21 mouse cellular contexts compared by ENCODE assay signal in the genomic region with DNA sequence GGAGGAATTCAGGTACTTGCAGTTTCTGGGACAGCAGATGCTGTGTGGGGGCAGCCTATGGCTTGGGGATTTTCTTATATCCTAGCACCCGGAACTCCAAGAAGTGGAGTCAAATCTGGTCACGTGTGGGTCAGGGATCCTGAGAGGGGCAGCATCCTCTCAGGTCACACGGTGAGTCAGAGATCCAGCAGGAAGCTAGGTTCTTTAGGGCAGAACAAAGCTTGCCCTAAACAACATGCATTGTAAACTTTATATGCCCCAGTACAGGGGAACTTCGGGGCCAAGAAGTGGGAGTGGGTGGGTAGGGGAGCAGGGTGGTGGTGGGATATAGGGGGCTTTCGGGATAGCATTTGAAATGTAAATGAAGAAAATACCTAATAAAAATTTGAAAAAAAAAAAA. TPM values are rescaled to one million over a fixed set of nuclear protein-coding genes. Genes with fewer than 3 reads are reported as not detected.
DNase-seq lines count a peak whose midpoint lies in the region; ATAC-seq and TF ChIP-seq lines count a peak whose summit lies in the region.
"Had no signal": no experiment of that assay in that cellular context is flagged by ENCODE, and none has a peak within 500 bp of the region (broad histone marks: within the 10 kb centered on the region; RNA-seq: fewer than 3 reads in every experiment).

No protein-coding gene starts in this region.

- no peak overlapping the region for H3K4me2 ChIP-seq in heart, embryonic 15.5 days
- 0 out of 2 replicates have a peak overlapping the region, but pooled peaks have one; percentile 71 for H3K4me2 ChIP-seq in lung, postnatal 0 days (replicated peaks; ENCODE audit: low read depth, low read length)
- H3K4me2 ChIP-seq in myocyte (ENCODE audit: low read depth): peak overlapping the region; percentile 68

- peak overlapping the region; percentile 71 for H3K4me3 ChIP-seq in gastrocnemius, adult 2 months
- H3K4me3 ChIP-seq in heart, embryonic 15.5 days: no peak overlapping the region
- no peak overlapping the region for H3K4me3 ChIP-seq in lung, postnatal 0 days (ENCODE audit: low read depth, low read length)
- H3K4me3 ChIP-seq in myocyte: no peak overlapping the region

- H3K9me3 ChIP-seq in heart, embryonic 15.5 days (replicated peaks): no peaks in the 10 kb centered on the region
- H3K9me3 ChIP-seq in lung, postnatal 0 days (ENCODE audit: low read length): no peaks in the 10 kb centered on the region
- H3K9me3 ChIP-seq: intestine, embryonic 15.5 days had no signal

- peak; percentile 14 for DNase-seq in gastrocnemius, adult 2 months
- DNase-seq in gastrocnemius, postnatal 10 days: no peak
- no peak for DNase-seq in heart, postnatal 4 days
- no peak for DNase-seq in lung, postnatal 0 days (ENCODE audit: low spot score)
- DNase-seq in lung, adult 18-20 months: no peak
- DNase-seq in c-Kit-positive CD71-positive TER-119-positive erythroid progenitor cells, embryonic 14.5 days (ENCODE audit: low spot score): no peak
- DNase-seq: adrenal gland, adult 8-10 months; cerebellum, adult 11 months; cerebellum, postnatal 14 days; right cerebral cortex, adult 18-20 months had no signal

- intact Hi-C loops in gastrocnemius, adult 2 months (cut with DNase I): no loop called here

- no peaks in the 10 kb centered on the region for H3K79me2 ChIP-seq in myocyte (ENCODE audit: control insufficient read depth, insufficient read depth)

- peak overlapping the region; percentile 97 for H3K27ac ChIP-seq in gastrocnemius, adult 2 months
- H3K27ac ChIP-seq in heart, embryonic 15.5 days: peak overlapping the region; percentile 0; the same call in 1 of the 2 replicates
- no peak overlapping the region for H3K27ac ChIP-seq in lung, postnatal 0 days (ENCODE audit: low read length)
- H3K27ac ChIP-seq: hindbrain, embryonic 14.5 days; intestine, embryonic 15.5 days had no signal

- H3K4me1 ChIP-seq in heart, embryonic 15.5 days (replicated peaks): peaks cover 29% of the 10 kb centered on the region
- H3K4me1 ChIP-seq in lung, postnatal 0 days (ENCODE audit: insufficient read depth, low read depth, low read length): peaks cover 10% of the 10 kb centered on the region; the same call in 1 of the 2 replicates

- H3ac ChIP-seq in myocyte (ENCODE audit: control insufficient read depth, insufficient read length): no peak overlapping the region

- no peak for TF ChIP-seq CTCF in gastrocnemius, adult 2 months (IDR thresholded peaks at IDR 0.05)
- no peak for TF ChIP-seq CTCF in lung, postnatal 0 days (IDR thresholded peaks at IDR 0.05)

- H3K36me3 ChIP-seq in heart, embryonic 15.5 days: no peaks in the 10 kb centered on the region
- H3K36me3 ChIP-seq in lung, postnatal 0 days (ENCODE audit: insufficient read depth, low read length): no peaks in the 10 kb centered on the region
- no peaks in the 10 kb centered on the region for H3K36me3 ChIP-seq in myocyte (ENCODE audit: control insufficient read depth, insufficient read depth)
- H3K36me3 ChIP-seq: intestine, embryonic 15.5 days had no signal

- TF ChIP-seq EP300 in lung, postnatal 0 days (IDR thresholded peaks at IDR 0.05): no peak

- no peak overlapping the region for H3K9ac ChIP-seq in heart, embryonic 15.5 days
- H3K9ac ChIP-seq in lung, postnatal 0 days (replicated peaks; ENCODE audit: low read depth): no peak overlapping the region
- H3K9ac ChIP-seq: forebrain, postnatal 0 days; hindbrain, embryonic 14.5 days; intestine, embryonic 15.5 days had no signal

- no peak for ATAC-seq in heart, embryonic 15.5 days (replicated peaks; ENCODE audit: insufficient number of reproducible peaks, insufficient read depth, low FRiP score, low read depth)
- no peak for ATAC-seq in lung, postnatal 0 days
- ATAC-seq: midbrain, embryonic 16.5 days had no signal

- WGBS in heart, embryonic 15.5 days: 63% methylated on average over 5 of the region's 5 CpGs
- 67% methylated on average over 5 of the region's 5 CpGs for WGBS in lung, postnatal 0 days

- TF ChIP-seq POLR2A in myocyte (IDR thresholded peaks at IDR 0.05; ENCODE audit: insufficient read length, low read depth): no peak

- H3K27me3 ChIP-seq in heart, embryonic 15.5 days: no peaks in the 10 kb centered on the region
- H3K27me3 ChIP-seq in lung, postnatal 0 days (replicated peaks; ENCODE audit: insufficient read depth, low read length): no peaks in the 10 kb centered on the region
- peaks cover 8% of the 10 kb centered on the region for H3K27me3 ChIP-seq in myocyte (ENCODE audit: control insufficient read depth, insufficient read depth, insufficient read length)
- H3K27me3 ChIP-seq: intestine, embryonic 15.5 days had no signal

TF ChIP-seq in myocyte, 11 proteins besides CTCF, POLR2A, EP300 and RAD21:
- TF ChIP-seq MAX (IDR thresholded peaks at IDR 0.05; ENCODE audit: low read depth): no peak
- TF ChIP-seq USF1 (IDR thresholded peaks at IDR 0.05; ENCODE audit: low read depth): peak; percentile 13

RNA-seq across cellular contexts. Expression of a gene that starts 0.7 kb away (rescaled TPM):
- total RNA-seq in gastrocnemius, adult 2 months (2021): 100 to 1,000 TPM; 480 to 491 TPM
- 100 to 1,000 TPM; 264 to 297 TPM for total RNA-seq in gastrocnemius, postnatal 10 days (2021)
- 2.8 and 3.0 TPM in 2 replicates for polyA plus RNA-seq in heart, embryonic 15.5 days (2015; fragmentation: Nextera tagmentation; extraction: Ambion mirVana)
- 1 to 10 TPM; 8.0 to 8.1 TPM for total RNA-seq in heart, postnatal 4 days (2021)
- 0.14 and 0.23 TPM in 2 replicates for polyA plus RNA-seq in lung, postnatal 0 days (2015; fragmentation: Nextera tagmentation; extraction: Ambion mirVana)
- 44.4 TPM for polyA plus RNA-seq in myocyte (2012; fragmentation: generic; extraction: Trizol)
- total RNA-seq: adrenal gland, adult 8-10 months; forebrain, postnatal 0 days; layer of hippocampus, postnatal 10 days; left cerebral cortex, postnatal 10 days; megakaryocyte, adult 5-6 weeks had no signal

RNA-seq across cellular contexts. Expression of a gene that starts 8.4 kb away (rescaled TPM):
- total RNA-seq in gastrocnemius, adult 2 months (2021): 10 to 100 TPM; 18.3 to 30.4 TPM
- total RNA-seq in gastrocnemius, postnatal 10 days (2021): 1 to 10 TPM; 8.2 to 8.4 TPM
- polyA plus RNA-seq in heart, embryonic 15.5 days (2015; fragmentation: Nextera tagmentation; extraction: Ambion mirVana): 0.98 and 1.1 TPM in 2 replicates
- 1 to 10 TPM in 1 of 2 experiments, under 1 TPM in 1; 0.45 to 1.1 TPM for total RNA-seq in heart, postnatal 4 days (2021)
- polyA plus RNA-seq in lung, postnatal 0 days (2015; fragmentation: Nextera tagmentation; extraction: Ambion mirVana): 0.38 and 0.68 TPM in 2 replicates
- polyA plus RNA-seq in myocyte (2012; fragmentation: generic; extraction: Trizol): 6.9 TPM
- total RNA-seq: layer of hippocampus, postnatal 10 days; left cerebral cortex, postnatal 10 days had no signal
- polyA plus RNA-seq: midbrain, embryonic 16.5 days had no signal

RNA-seq across cellular contexts. Expression of a gene that starts 15.8 kb away (rescaled TPM):
- total RNA-seq in gastrocnemius, adult 2 months (2021): not detected
- total RNA-seq in gastrocnemius, postnatal 10 days (2021): not detected
- polyA plus RNA-seq in heart, embryonic 15.5 days (2015; fragmentation: Nextera tagmentation; extraction: Ambion mirVana): 0.08 TPM in 1 of 2 replicates, not detected in the other
- total RNA-seq in heart, postnatal 4 days (2021): under 1 TPM in 1 of 2 experiments, not detected in 1; 0.10 TPM
- polyA plus RNA-seq in lung, postnatal 0 days (2015; fragmentation: Nextera tagmentation; extraction: Ambion mirVana): 0.36 and 1.1 TPM in 2 replicates
- 0.04 TPM for polyA plus RNA-seq in myocyte (2012; fragmentation: generic; extraction: Trizol)
- total RNA-seq: gastrocnemius, postnatal 25 days; layer of hippocampus, postnatal 10 days; megakaryocyte, adult 5-6 weeks had no signal
- polyA plus RNA-seq: liver, embryonic 11.5 days; midbrain, embryonic 16.5 days had no signal

RNA-seq across cellular contexts. Expression of a gene that starts 18.0 kb away (rescaled TPM):
- 1 to 10 TPM in 1 of 2 experiments, under 1 TPM in 1; 0.10 to 1.3 TPM for total RNA-seq in gastrocnemius, adult 2 months (2021)
- under 1 TPM; 0.07 to 0.52 TPM for total RNA-seq in gastrocnemius, postnatal 10 days (2021)
- polyA plus RNA-seq in heart, embryonic 15.5 days (2015; fragmentation: Nextera tagmentation; extraction: Ambion mirVana): 0.09 TPM in 1 of 2 replicates, not detected in the other
- under 1 TPM; 0.36 to 0.50 TPM for total RNA-seq in heart, postnatal 4 days (2021)
- not detected in 2 replicates for polyA plus RNA-seq in lung, postnatal 0 days (2015; fragmentation: Nextera tagmentation; extraction: Ambion mirVana)
- not detected for polyA plus RNA-seq in myocyte (2012; fragmentation: generic; extraction: Trizol)
- polyA plus RNA-seq: forebrain, postnatal 0 days; hindbrain, embryonic 14.5 days; intestine, embryonic 15.5 days; liver, embryonic 11.5 days; midbrain, embryonic 16.5 days had no signal

RNA-seq across cellular contexts. Expression of a gene that starts 35.4 kb away (rescaled TPM):
- total RNA-seq in gastrocnemius, adult 2 months (2021): 1 to 10 TPM in 1 of 2 experiments, under 1 TPM in 1; 0.50 to 1.2 TPM
- under 1 TPM; 0.75 to 0.95 TPM for total RNA-seq in gastrocnemius, postnatal 10 days (2021)
- polyA plus RNA-seq in heart, embryonic 15.5 days (2015; fragmentation: Nextera tagmentation; extraction: Ambion mirVana): 0.67 and 0.77 TPM in 2 replicates
- total RNA-seq in heart, postnatal 4 days (2021): 1 to 10 TPM in 1 of 2 experiments, under 1 TPM in 1; 0.90 to 1.1 TPM
- polyA plus RNA-seq in lung, postnatal 0 days (2015; fragmentation: Nextera tagmentation; extraction: Ambion mirVana): 0.29 and 0.30 TPM in 2 replicates
- polyA plus RNA-seq in myocyte (2012; fragmentation: generic; extraction: Trizol): 0.12 TPM

Comparison
In these comparisons a context has a peak if more than half of its experiments do, and no peak if none do; other contexts are left out.
1. RNA of a gene that starts 0.7 kb away (total RNA-seq): 480 to 491 TPM in gastrocnemius, adult 2 months and 264 to 297 TPM in gastrocnemius, postnatal 10 days; 8.0 to 8.1 TPM in heart, postnatal 4 days; every median in the first group is over 10 times any median in the second.
2. RNA of a gene that starts 8.4 kb away (total RNA-seq): 18.3 to 30.4 TPM in gastrocnemius, adult 2 months and 8.2 to 8.4 TPM in gastrocnemius, postnatal 10 days; 0.45 to 1.1 TPM in heart, postnatal 4 days; every median in the first group is over 4 times any median in the second.